Mouse (Mus musculus) megakaryocyte progenitor cell, adult 5-6 weeks (primary cell): ENCODE data around the gene Raet1e. TPM values are rescaled to one million over a fixed set of nuclear protein-coding genes. Genes with fewer than 3 reads are reported as not detected.
"Not testable (repeated sequence)": the region's sequence is repeated elsewhere in the genome, so short reads cannot be mapped to it uniquely, and the experiment has no call there.

Experiments used
- ATAC-seq: replicated peaks from 2 replicates; pipeline ENCODE4 v1.8.0; 2016; ENCODE audit warnings: mild to moderate bottlenecking, moderate TSS enrichment, inconsistent platforms; ENCODE audit not compliant: poor library complexity
- total RNA-seq, 2 experiments: library from RNA; stranded (forward) in 1 of 2; stranded (reverse) in 1 of 2; fragments of 157-497, 149-512 nt in 1 of 2; fragments of 200-1000 nt in 1 of 2; gene quantifications; 2 replicates each; pipeline versions ENCODE4 v1.2.3 to v1.2.4; 2015 to 2017

Raet1e gene
- total RNA-seq, 2 experiments from 2014 or later: 0.71 TPM; not detected in 1

GRCm38 (mm10) chr10:22163705-22164583 lies 5.6 kb downstream of the Raet1e start:
- ATAC-seq: not testable (repeated sequence)

- peak; percentile 88 for ATAC-seq
These were observed 7.1 kb downstream of the Raet1e start for GRCm38 (mm10) chr10:22165328-22166003.

GRCm38 (mm10) chr10:22166025-22166424 lies 7.7 kb downstream of the Raet1e start:
- ATAC-seq: peak; percentile 73

GRCm38 (mm10) chr10:22167061-22167460 lies 8.7 kb downstream of the Raet1e start:
- not testable (repeated sequence) for ATAC-seq

GRCm38 (mm10) chr10:22169116-22169515 lies 10.7 kb downstream of the Raet1e start:
- not testable (repeated sequence) for ATAC-seq

GRCm38 (mm10) chr10:22172431-22173334 lies 14.3 kb downstream of the Raet1e start:
- ATAC-seq: peak; percentile 55

GRCm38 (mm10) chr10:22173335-22174189 lies 15.2 kb downstream of the Raet1e start:
- ATAC-seq: 0 out of 2 replicates have a peak, but pooled peaks have one; percentile 29

GRCm38 (mm10) chr10:22174190-22174487 lies 15.8 kb downstream of the Raet1e start:
- ATAC-seq: 0 out of 2 replicates have a peak, but pooled peaks have one; percentile 39

GRCm38 (mm10) chr10:22176515-22176914 lies 18.1 kb downstream of the Raet1e start:
- ATAC-seq: not testable (repeated sequence)

GRCm38 (mm10) chr10:22191035-22191434 lies 32.7 kb downstream of the Raet1e start:
- ATAC-seq: not testable (repeated sequence)

- not testable (repeated sequence) for ATAC-seq
These were observed 43.0 kb downstream of the Raet1e start for GRCm38 (mm10) chr10:22201352-22201751.

- peak; percentile 76 for ATAC-seq
These were observed 44.6 kb downstream of the Raet1e start for GRCm38 (mm10) chr10:22202784-22203583.

- not testable (repeated sequence) for ATAC-seq
These were observed 48.1 kb downstream of the Raet1e start for GRCm38 (mm10) chr10:22206443-22206842.

GRCm38 (mm10) chr10:22212012-22212696 lies 53.8 kb downstream of the Raet1e start:
- peak; percentile 97 for ATAC-seq

GRCm38 (mm10) chr10:22223474-22224349 lies 65.3 kb downstream of the Raet1e start:
- peak; percentile 84 for ATAC-seq

GRCm38 (mm10) chr10:22265060-22265459 lies 106.7 kb downstream of the Raet1e start:
- no peak for ATAC-seq
